Mouse (Mus musculus): Measurements from ENCODE around the gene Pf4.
"Not testable (repeated sequence)": the region's sequence is repeated elsewhere in the genome, so short reads cannot be mapped to it uniquely, and the experiment has no call there.

DNA sequence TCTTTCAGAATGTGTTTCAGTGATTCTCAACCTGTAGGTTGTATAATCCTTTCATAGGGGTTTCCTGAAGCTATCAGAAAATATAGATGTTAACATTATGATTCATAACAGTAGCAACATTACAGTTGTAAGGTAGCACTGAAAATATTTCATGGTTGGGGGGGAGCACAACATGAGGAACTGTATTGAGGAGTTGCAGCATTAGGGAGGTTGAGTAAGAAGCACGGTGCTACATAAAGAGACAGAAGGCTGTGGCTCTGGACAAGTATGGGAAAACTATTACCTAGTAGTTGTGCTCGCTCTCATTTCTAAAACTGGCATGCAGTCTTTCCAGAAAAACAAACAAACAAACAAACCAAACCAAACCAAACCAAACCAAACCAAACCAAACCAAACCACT, 23.2 kb downstream of the Pf4 start:
- TF ChIP-seq CTCF (conservative IDR thresholded peaks at IDR 0.05; ENCODE audit: insufficient read depth, insufficient read length, low read depth, low read length); POLR2A (IDR thresholded peaks at IDR 0.05; ENCODE audit: low read depth, low read length): not testable (repeated sequence)

Data from kidney, adult 2 months (tissue).